Mouse (Mus musculus) lung, postnatal 0 days (tissue): ENCODE measurements at regions not wholly inside any gene's neighbourhood (a gene's known extent, or its start where the extent isn't known, plus 50 kb on each side); places are given as distances from the start of the nearest gene placed in this dataset.

Experiments used
- CTCF ChIP-seq: IDR thresholded peaks from 2 replicates; pipeline ENCODE4 v1.5.1; 2016; ENCODE audit warnings: antibody characterized with exemption, mild to moderate bottlenecking
- EP300 ChIP-seq: IDR thresholded peaks from 2 replicates; pipeline ENCODE4 v1.6.1; 2016; ENCODE audit warnings: antibody characterized with exemption, mild to moderate bottlenecking, control low read depth

- TF ChIP-seq CTCF = no peak
- no peak for TF ChIP-seq EP300
These were observed 181.3 kb upstream of the Auts2 start for GRCm38 (mm10) chr5:132724467-132724866.
